Mouse (Mus musculus): Measurements from ENCODE around the gene Chsy1. TPM values are rescaled to one million over a fixed set of nuclear protein-coding genes. Genes with fewer than 3 reads are reported as not detected.

Chsy1 gene
- polyA plus RNA-seq, 1 experiment from 2014 or later: 8.8 TPM

DNA sequence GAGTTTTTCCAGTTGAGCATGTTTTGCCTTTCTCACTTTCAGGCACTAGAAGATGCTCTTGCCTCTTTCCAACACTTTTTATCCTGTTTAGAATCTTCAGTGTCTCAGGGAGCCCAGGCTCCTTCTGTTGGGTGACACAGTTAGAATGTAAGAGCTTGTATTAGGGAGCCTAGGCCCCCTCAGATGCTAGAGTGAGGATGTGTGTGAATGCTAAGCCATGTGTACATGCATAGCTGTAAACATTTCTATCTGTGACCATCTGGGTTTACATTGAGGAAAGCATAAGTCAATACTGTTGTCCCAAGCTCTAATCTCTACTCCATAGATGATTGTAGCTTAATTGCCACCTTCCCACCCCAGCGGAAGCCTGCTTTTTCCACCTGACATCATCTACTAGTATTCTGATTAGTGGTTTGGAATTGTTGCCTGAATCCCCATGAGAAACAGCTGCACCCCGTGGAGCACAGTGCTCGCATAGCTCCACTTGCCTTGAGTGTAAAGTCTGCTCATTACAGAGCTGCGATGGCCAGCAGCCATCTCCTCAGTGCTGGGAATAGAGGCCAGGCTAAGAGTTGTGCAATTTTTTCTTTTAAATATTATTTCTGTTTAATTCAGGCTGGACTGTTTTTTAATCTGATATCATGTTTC lies 31.7 kb downstream of the Chsy1 start:
- Histone ChIP-seq H3K4me2 (ENCODE audit: low read length) (no peak overlapping the region), H3K27me3 (ENCODE audit: control insufficient read depth, insufficient read depth, low read depth, low read length) (no peaks in the 10 kb centered on the region), H3K4me1 (ENCODE audit: control insufficient read depth, insufficient read depth, low read length) (peaks cover 53% of the 10 kb centered on the region), H3K9me3 (replicated peaks; ENCODE audit: control insufficient read depth, low read length, poor library complexity, severe bottlenecking) (no peaks in the 10 kb centered on the region), H3K4me3 (ENCODE audit: low read depth, low read length) (no peak overlapping the region), H3K36me3 (ENCODE audit: control insufficient read depth, insufficient read depth, low read length) (no peaks in the 10 kb centered on the region), H3K27ac (ENCODE audit: low read length) (peak overlapping the region; percentile 19; the same call in 1 of the 2 replicates), H3K9ac (ENCODE audit: low read depth, low read length) (no peak overlapping the region)
- ATAC-seq: peak; percentile 77
- WGBS: 34% methylated on average over 4 of the region's 4 CpGs

DNA sequence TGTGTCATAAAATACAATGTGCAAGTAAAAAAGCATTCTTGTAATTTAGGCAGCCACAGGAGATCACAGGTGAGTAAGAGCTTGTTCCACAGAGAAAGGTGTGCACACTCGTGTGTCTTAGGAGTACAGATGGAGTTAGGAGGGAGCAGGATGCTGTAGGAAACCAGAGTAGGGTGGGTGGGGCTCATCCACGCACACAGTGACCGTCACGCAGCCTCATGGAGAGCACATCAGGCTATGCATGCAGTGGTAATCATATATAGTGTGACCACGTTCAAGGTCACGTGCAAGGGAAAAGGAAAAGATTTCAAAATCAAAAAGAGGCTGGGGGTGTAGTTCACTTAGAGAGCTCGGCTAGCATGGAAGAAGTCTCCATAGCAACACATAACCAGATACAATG lies 33.2 kb downstream of the Chsy1 start:
- H3K27ac ChIP-seq (ENCODE audit: low read length): peak overlapping the region; percentile 55

DNA sequence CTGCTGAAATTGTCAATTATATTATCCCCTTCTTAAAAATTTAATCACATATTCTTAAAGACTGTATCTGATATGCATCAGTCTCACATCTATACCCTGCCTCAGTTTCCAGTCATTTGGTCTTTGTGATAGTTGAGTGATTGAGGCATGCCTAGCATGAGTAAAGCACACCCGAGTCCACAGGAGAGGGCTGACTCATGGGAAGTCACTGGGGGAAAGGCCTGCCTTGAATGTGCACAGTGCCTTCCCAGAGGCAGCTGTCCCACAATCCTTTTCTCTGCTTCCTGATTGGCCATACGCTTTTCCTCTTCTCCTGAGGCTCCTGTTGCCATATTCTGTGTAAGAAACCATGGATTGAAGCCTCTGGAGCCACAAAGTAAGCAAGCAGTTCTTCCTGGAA lies 35.2 kb downstream of the Chsy1 start:
- no peak overlapping the region for H3K4me2 ChIP-seq (ENCODE audit: low read length)
- H3K9ac ChIP-seq (ENCODE audit: low read depth, low read length): no peak overlapping the region
- H3K27ac ChIP-seq (ENCODE audit: low read length): no peak overlapping the region
- no peak overlapping the region for H3K4me3 ChIP-seq (ENCODE audit: low read depth, low read length)
- no peaks in the 10 kb centered on the region for H3K9me3 ChIP-seq (replicated peaks; ENCODE audit: control insufficient read depth, low read length, poor library complexity, severe bottlenecking)
- WGBS: 94% methylated on average over 2 of the region's 2 CpGs
- H3K4me1 ChIP-seq (ENCODE audit: control insufficient read depth, insufficient read depth, low read length): peaks cover 36% of the 10 kb centered on the region
- H3K27me3 ChIP-seq (ENCODE audit: control insufficient read depth, insufficient read depth, low read depth, low read length): no peaks in the 10 kb centered on the region
- ATAC-seq: no peak
- no peaks in the 10 kb centered on the region for H3K36me3 ChIP-seq (ENCODE audit: control insufficient read depth, insufficient read depth, low read length)

More for the DNA sequence above, 33.2 kb downstream of the Chsy1 start:
- H3K9me3 ChIP-seq (replicated peaks; ENCODE audit: control insufficient read depth, low read length, poor library complexity, severe bottlenecking): no peaks in the 10 kb centered on the region
- no peak overlapping the region for H3K9ac ChIP-seq (ENCODE audit: low read depth, low read length)
- H3K27me3 ChIP-seq (ENCODE audit: control insufficient read depth, insufficient read depth, low read depth, low read length): no peaks in the 10 kb centered on the region
- H3K36me3 ChIP-seq (ENCODE audit: control insufficient read depth, insufficient read depth, low read length): no peaks in the 10 kb centered on the region
- H3K4me3 ChIP-seq (ENCODE audit: low read depth, low read length): no peak overlapping the region
- WGBS: 55% methylated on average over 7 of the region's 7 CpGs
- H3K4me2 ChIP-seq (ENCODE audit: low read length): no peak overlapping the region
- ATAC-seq: peak; percentile 66; the same call in 1 of the 2 replicates
- peaks cover 41% of the 10 kb centered on the region for H3K4me1 ChIP-seq (ENCODE audit: control insufficient read depth, insufficient read depth, low read length)

DNA sequence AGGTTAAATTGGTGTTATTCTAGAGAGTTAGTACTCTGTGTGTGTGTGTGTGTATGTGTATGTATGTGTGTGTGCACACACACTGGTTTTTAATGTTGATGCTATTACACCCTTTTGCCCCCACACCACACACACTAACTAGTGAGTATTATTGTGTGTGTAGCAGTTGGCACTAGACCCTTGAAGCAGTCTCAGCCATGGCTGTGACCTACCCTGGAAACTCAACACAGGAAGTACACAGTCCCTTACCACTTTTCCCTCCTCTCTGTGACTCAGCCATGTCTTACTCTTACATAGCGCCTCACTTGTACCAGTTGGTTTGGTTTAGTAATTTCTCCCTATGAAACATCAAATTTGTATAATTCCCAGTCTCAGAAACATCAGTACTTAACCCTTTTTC lies 37.8 kb downstream of the Chsy1 start:
- Histone ChIP-seq H3K4me1 (ENCODE audit: control insufficient read depth, insufficient read depth, low read length) (peaks cover 14% of the 10 kb centered on the region), H3K27me3 (ENCODE audit: control insufficient read depth, insufficient read depth, low read depth, low read length) (no peaks in the 10 kb centered on the region), H3K4me3 (ENCODE audit: low read depth, low read length) (no peak overlapping the region), H3K9ac (ENCODE audit: low read depth, low read length) (no peak overlapping the region), H3K36me3 (ENCODE audit: control insufficient read depth, insufficient read depth, low read length) (no peaks in the 10 kb centered on the region), H3K9me3 (replicated peaks; ENCODE audit: control insufficient read depth, low read length, poor library complexity, severe bottlenecking) (no peaks in the 10 kb centered on the region), H3K27ac (ENCODE audit: low read length) (no peak overlapping the region), H3K4me2 (ENCODE audit: low read length) (no peak overlapping the region)
- WGBS: 100% methylated on average over 1 of the region's 1 CpGs
- ATAC-seq: no peak

DNA sequence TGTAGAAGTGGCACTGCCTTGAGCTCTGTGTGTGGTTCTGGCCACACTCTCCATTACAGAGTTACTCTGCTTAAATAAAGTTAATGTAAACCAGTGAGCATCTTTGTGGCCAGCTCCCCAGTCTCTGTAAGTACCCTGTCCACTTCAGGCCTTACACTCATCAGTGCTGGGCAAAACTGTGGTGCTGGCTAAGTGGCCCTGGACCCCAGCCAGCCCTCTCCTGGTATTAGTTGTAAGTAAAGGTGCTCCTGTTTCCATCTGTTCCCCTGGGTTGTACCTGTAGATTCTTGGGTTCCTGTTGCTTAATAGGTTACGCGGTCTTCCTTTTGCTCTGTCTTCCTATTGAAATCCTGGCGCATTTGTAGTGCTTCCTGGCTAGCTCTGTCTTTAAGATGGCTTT lies 38.5 kb downstream of the Chsy1 start:
- Histone ChIP-seq H3K4me1 (ENCODE audit: control insufficient read depth, insufficient read depth, low read length) (peaks cover 8% of the 10 kb centered on the region), H3K27me3 (ENCODE audit: control insufficient read depth, insufficient read depth, low read depth, low read length) (no peaks in the 10 kb centered on the region), H3K9ac (ENCODE audit: low read depth, low read length) (no peak overlapping the region), H3K36me3 (ENCODE audit: control insufficient read depth, insufficient read depth, low read length) (no peaks in the 10 kb centered on the region), H3K27ac (ENCODE audit: low read length) (no peak overlapping the region), H3K4me2 (ENCODE audit: low read length) (no peak overlapping the region), H3K4me3 (ENCODE audit: low read depth, low read length) (no peak overlapping the region), H3K9me3 (replicated peaks; ENCODE audit: control insufficient read depth, low read length, poor library complexity, severe bottlenecking) (no peaks in the 10 kb centered on the region)
- ATAC-seq: no peak
- WGBS: 97% methylated on average over 3 of the region's 3 CpGs

DNA sequence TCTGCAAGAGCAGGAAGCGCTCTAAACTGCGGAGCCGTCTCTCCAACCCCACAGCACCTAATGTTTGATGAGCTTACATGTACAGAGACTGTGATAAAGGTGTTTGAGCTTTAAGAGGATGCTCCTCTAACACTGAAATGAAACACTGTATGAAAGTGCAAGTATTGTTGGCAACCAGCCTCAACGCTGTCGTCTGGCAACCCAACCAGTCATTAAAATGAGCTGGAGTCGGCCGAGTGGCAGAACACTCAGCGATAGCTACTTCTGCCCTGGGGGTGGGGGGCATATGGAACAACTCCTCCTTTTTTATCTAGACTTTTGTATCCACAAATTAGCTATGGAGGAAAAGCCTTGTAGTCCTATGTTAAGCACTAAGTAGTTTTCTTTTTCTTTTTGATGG lies 40.2 kb downstream of the Chsy1 start:
- H3K4me1 ChIP-seq (ENCODE audit: control insufficient read depth, insufficient read depth, low read length): no peaks in the 10 kb centered on the region
- H3K36me3 ChIP-seq (ENCODE audit: control insufficient read depth, insufficient read depth, low read length): no peaks in the 10 kb centered on the region
- 81% methylated on average over 8 of the region's 8 CpGs for WGBS
- H3K4me3 ChIP-seq (ENCODE audit: low read depth, low read length): no peak overlapping the region
- no peak overlapping the region for H3K27ac ChIP-seq (ENCODE audit: low read length)
- no peaks in the 10 kb centered on the region for H3K9me3 ChIP-seq (replicated peaks; ENCODE audit: control insufficient read depth, low read length, poor library complexity, severe bottlenecking)
- H3K9ac ChIP-seq (ENCODE audit: low read depth, low read length): no peak overlapping the region
- no peaks in the 10 kb centered on the region for H3K27me3 ChIP-seq (ENCODE audit: control insufficient read depth, insufficient read depth, low read depth, low read length)
- no peak for ATAC-seq
- no peak overlapping the region for H3K4me2 ChIP-seq (ENCODE audit: low read length)

DNA sequence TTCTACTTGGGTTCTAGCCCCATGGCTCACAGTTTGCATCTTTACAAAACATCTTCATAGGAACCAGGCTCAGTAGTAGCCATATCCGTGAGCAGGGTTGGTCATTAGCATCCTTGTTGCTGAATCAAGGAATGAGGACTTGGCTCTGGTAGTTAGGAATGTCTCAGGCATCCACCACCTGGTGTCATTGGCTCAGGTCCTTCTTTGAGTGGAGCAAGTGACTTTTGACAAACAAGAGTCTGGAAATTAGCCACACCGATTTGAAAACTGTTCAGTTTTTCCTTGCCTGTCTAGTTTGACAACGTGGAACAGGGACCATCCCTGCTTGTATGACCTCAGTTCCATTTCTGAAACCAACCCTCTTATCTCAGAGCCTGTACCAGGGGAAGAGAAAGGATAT lies 41.1 kb downstream of the Chsy1 start:
- no peak overlapping the region for H3K4me3 ChIP-seq (ENCODE audit: low read depth, low read length)
- H3K4me2 ChIP-seq (ENCODE audit: low read length): no peak overlapping the region
- H3K4me1 ChIP-seq (ENCODE audit: control insufficient read depth, insufficient read depth, low read length): no peaks in the 10 kb centered on the region
- H3K9me3 ChIP-seq (replicated peaks; ENCODE audit: control insufficient read depth, low read length, poor library complexity, severe bottlenecking): no peaks in the 10 kb centered on the region
- H3K27ac ChIP-seq (ENCODE audit: low read length): no peak overlapping the region
- H3K36me3 ChIP-seq (ENCODE audit: control insufficient read depth, insufficient read depth, low read length): no peaks in the 10 kb centered on the region
- WGBS: 85% methylated on average over 3 of the region's 3 CpGs
- H3K9ac ChIP-seq (ENCODE audit: low read depth, low read length): no peak overlapping the region
- no peak for ATAC-seq
- H3K27me3 ChIP-seq (ENCODE audit: control insufficient read depth, insufficient read depth, low read depth, low read length): no peaks in the 10 kb centered on the region

DNA sequence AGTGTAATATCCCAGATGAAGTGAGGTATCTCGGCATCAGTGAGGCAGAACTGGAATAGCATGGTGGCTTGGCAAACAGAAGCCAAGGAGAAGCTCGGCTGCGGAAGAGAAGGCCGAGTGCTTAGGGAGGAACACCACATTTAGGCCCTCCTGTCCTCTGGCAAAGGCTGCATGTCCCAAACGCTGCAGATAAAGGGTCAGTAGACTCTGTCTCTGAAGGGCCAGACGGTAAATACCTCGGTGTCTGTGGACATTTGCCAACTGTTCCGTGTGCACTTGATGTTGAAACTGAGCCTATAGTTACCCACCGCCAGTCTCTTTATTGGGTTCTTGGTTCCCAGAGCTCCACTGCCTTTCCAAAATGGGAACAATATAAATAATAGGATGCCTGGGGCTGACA lies 48.1 kb downstream of the Chsy1 start:
- H3K27ac ChIP-seq (ENCODE audit: low read length): no peak overlapping the region
- H3K4me1 ChIP-seq (ENCODE audit: control insufficient read depth, insufficient read depth, low read length): peaks cover 5% of the 10 kb centered on the region
- H3K9ac ChIP-seq (ENCODE audit: low read depth, low read length): no peak overlapping the region
- no peak overlapping the region for H3K4me2 ChIP-seq (ENCODE audit: low read length)
- H3K36me3 ChIP-seq (ENCODE audit: control insufficient read depth, insufficient read depth, low read length): no peaks in the 10 kb centered on the region
- no peaks in the 10 kb centered on the region for H3K9me3 ChIP-seq (replicated peaks; ENCODE audit: control insufficient read depth, low read length, poor library complexity, severe bottlenecking)
- ATAC-seq: no peak
- 75% methylated on average over 9 of the region's 9 CpGs for WGBS
- no peak overlapping the region for H3K4me3 ChIP-seq (ENCODE audit: low read depth, low read length)
- no peaks in the 10 kb centered on the region for H3K27me3 ChIP-seq (ENCODE audit: control insufficient read depth, insufficient read depth, low read depth, low read length)

DNA sequence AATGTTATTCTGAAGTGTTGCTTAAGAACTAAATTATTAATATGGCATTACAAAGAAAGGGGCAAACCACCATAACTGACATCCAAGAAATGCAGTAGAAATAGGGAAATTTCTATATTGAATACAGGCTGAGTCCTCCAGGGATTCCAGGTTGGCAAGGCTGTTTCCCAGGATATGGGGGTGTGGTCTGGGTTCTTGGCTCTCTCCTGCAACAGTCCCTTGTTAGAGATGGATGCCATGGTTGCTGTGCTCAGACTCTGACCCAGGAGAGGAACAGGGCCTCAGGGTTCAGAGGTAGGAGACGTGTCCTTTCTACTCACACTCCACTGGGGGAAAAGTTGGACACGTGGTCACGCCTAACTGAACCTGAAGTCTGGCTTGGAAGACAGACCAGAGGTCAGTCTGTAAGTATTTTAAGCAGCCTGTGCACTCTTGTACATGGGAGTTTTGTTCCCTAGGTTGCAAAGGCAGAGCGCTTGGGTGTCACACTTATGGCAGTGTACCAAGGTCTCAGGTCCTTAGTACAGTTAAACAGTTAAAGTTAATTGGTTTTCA lies 48.6 kb downstream of the Chsy1 start:
- Histone ChIP-seq H3K36me3 (ENCODE audit: control insufficient read depth, insufficient read depth, low read length) (no peaks in the 10 kb centered on the region), H3K9ac (ENCODE audit: low read depth, low read length) (no peak overlapping the region), H3K9me3 (replicated peaks; ENCODE audit: control insufficient read depth, low read length, poor library complexity, severe bottlenecking) (no peaks in the 10 kb centered on the region), H3K4me2 (ENCODE audit: low read length) (no peak overlapping the region), H3K27ac (ENCODE audit: low read length) (no peak overlapping the region), H3K4me1 (ENCODE audit: control insufficient read depth, insufficient read depth, low read length) (peaks cover 5% of the 10 kb centered on the region), H3K4me3 (ENCODE audit: low read depth, low read length) (no peak overlapping the region), H3K27me3 (ENCODE audit: control insufficient read depth, insufficient read depth, low read depth, low read length) (no peaks in the 10 kb centered on the region)
- no peak for ATAC-seq
- WGBS: 84% methylated on average over 4 of the region's 4 CpGs

Measured in midbrain, embryonic 16.5 days (tissue).